Mouse (Mus musculus) inflammation-experienced regulatory T-cells, adult 6 months (primary cell): ENCODE results near the gene Ptf1a. TPM values are rescaled to one million over a fixed set of nuclear protein-coding genes. Genes with fewer than 3 reads are reported as not detected.

Experiments used
- ATAC-seq: one replicate; pipeline ENCODE4 v1.8.0; 2017
- polyA plus RNA-seq, 3 experiments: library from polyadenylated mRNA; unstranded; fragments of 100-300 nt; shearing (Covaris generic); gene quantifications; one replicate each; pipeline ENCODE4 v1.2.1; 2017

Gene Ptf1a
- polyA plus RNA-seq, 3 experiments from 2014 or later: not detected

DNA sequence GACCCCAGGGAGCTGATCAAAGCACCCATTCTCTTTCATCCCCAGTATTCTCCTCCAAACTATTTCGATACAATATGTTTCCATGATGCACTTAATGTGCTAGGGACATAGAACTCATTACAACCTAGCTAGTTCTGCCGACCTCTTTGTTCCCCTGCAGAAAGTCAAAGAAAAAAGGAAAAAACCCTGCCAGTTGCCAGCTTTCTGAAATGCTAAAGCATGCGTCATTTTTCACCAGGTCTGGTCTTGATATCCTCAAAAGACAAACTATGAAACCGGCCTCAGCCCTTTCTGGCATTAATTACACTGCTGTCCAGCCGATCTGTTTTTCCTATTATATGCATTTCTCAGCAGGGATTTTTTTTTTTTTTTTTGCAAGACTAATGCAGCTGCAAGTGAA, 9.8 kb downstream of the Ptf1a start:
- ATAC-seq: no peak

DNA sequence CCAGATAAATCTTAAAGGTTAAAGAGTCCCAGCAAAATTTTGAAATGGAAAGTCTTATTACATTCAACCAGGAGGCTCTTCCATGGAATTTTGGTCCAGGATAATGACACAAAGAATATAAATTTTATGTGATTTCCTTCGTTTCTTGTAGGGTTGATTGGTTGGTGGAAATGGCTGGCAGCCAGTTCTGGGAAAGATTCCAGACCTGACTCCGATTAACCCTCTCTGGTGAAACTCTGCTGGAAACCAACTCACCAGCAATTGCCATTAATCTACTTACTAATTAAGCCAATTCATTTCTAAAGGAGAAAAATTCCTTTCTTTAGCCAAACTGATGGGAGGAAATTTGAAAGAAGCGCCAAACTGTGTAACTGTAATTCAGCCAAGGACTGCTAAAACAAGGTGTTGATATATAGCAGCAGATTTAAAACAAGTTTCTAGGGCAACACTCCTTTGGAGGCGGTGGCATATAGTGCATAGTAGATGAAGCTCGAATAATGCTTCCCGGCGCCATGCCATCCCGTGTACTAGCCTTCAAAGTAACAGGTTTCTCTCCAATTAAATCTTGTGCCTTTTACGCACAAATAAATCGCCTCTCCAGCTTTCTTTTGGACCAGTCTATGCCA, 10.5 kb downstream of the Ptf1a start:
- ATAC-seq: no peak

DNA sequence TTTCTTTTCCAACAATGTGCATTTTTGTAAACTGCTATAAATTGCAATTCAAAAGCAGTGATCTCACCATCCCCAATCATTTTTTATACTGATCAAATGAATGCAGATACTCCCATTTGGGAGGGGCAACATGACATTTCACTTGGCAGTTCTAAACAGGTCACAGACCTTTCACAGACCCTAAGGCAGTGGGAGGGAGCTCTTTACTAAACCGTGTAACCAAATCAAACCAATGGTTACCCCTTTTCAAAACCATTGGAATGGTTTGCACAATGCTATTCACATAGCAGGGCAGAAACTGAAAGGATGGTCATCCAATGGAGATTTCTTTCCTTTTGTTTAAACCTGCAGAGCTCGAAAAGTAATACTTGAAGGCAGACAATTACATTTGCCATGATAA, 13.3 kb downstream of the Ptf1a start:
- ATAC-seq: no peak

DNA sequence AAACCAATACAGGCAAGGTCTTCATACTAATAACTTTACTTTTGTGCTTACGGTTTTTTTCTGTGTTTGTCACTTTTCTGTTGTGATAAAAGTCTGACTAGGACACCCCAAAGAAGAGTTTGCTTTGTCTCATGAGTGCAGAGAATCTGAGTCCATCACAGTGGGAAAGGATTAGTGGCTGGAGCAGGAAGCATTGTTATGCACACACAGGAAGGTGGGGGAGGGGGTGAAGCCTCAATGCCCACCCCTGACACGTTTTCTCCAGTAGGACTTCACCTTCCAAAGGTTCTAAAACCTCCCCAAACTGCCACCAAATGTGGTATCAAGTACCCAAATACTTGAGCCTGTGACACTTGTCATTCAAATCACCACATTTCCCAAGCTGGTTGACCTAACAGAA, 16.5 kb downstream of the Ptf1a start:
- no peak for ATAC-seq

DNA sequence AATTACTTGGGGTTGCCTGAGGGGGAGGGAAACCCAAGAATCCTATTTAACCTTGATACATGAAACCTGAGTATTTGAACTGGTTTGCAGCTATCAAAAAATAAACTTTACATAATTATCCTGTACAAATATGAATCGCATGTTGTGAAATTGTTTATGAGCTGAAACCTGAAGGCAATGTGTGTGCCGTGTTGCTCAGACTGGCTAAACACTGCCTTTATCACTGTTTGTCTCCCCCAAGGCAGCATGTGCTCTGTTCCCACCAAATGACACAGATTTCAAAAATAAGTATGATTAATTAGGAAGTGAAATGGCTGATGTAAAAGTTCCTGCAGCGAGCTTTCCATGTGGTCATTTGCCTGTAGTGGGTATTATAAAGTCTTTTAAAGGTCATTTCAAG, 44.8 kb downstream of the Ptf1a start:
- ATAC-seq: no peak

Other genes with a start within 250 kb of the Ptf1a start
- 1 to 10 TPM; 2.9 to 4.2 (median 4.1) TPM for gene Armc3, start 246.4 kb upstream of the Ptf1a start, polyA plus RNA-seq
- gene Msrb2, start 74.2 kb upstream of the Ptf1a start, polyA plus RNA-seq: 10 to 100 TPM in 2 of 3 experiments, 1 to 10 TPM in 1; 7.5 to 24.0 (median 21.0) TPM
- gene 4921504E06Rik, start 108.3 kb downstream of the Ptf1a start, polyA plus RNA-seq: not detected
- 1 to 10 TPM in 2 of 3 experiments, under 1 TPM in 1; 0.62 to 2.4 (median 1.7) TPM for gene Otud1, start 212.1 kb downstream of the Ptf1a start, polyA plus RNA-seq